Mouse (Mus musculus): ENCODE measurements around the gene C1qc. TPM values are rescaled to one million over a fixed set of nuclear protein-coding genes. Genes with fewer than 3 reads are reported as not detected.

The C1qc gene
- 20.7 and 21.0 TPM in 2 replicates for polyA plus RNA-seq (2015; fragmentation: Nextera tagmentation; extraction: Ambion mirVana)

GRCm38 (mm10) chr4:136892811-136893210 lies at the start of gene C1qc:
C1qc (minus strand) TSS chr4:136893065.
- Histone ChIP-seq H3K27ac (ENCODE audit: low read length) (no peak within 1 kb of the TSS), H3K4me3 (ENCODE audit: low read length) (no peak within 1 kb of the TSS), H3K36me3 (ENCODE audit: control insufficient read depth, insufficient read depth) (no peaks in the 10 kb centered on the region), H3K4me1 (ENCODE audit: control insufficient read depth, insufficient read depth, low read length) (no peaks in the 10 kb centered on the region), H3K9ac (ENCODE audit: low read length) (no peak within 1 kb of the TSS), H3K4me2 (ENCODE audit: low read depth, low read length) (no peak within 1 kb of the TSS), H3K27me3 (ENCODE audit: control insufficient read depth, insufficient read depth, low read length) (peaks cover 46% of the 10 kb centered on the region), H3K9me3 (replicated peaks; ENCODE audit: control insufficient read depth, low read length) (no peaks in the 10 kb centered on the region)
- WGBS: 48% methylated on average over 5 of the region's 5 CpGs
- ATAC-seq (replicated peaks; ENCODE audit: extremely low read depth, insufficient read depth, low FRiP score): no peak

GRCm38 (mm10) chr4:136937935-136938334 lies 45.1 kb upstream of the C1qc start:
- H3K27me3 ChIP-seq (ENCODE audit: control insufficient read depth, insufficient read depth, low read length): peaks cover 56% of the 10 kb centered on the region

GRCm38 (mm10) chr4:136937344-136937743 lies 44.5 kb upstream of the C1qc start:
- H3K9ac ChIP-seq (ENCODE audit: low read length): no peak overlapping the region
- H3K9me3 ChIP-seq (replicated peaks; ENCODE audit: control insufficient read depth, low read length): no peaks in the 10 kb centered on the region
- no peak overlapping the region for H3K4me2 ChIP-seq (ENCODE audit: low read depth, low read length)
- H3K27me3 ChIP-seq (ENCODE audit: control insufficient read depth, insufficient read depth, low read length): peaks cover 58% of the 10 kb centered on the region
- no peak overlapping the region for H3K27ac ChIP-seq (ENCODE audit: low read length)
- no peak overlapping the region for H3K4me3 ChIP-seq (ENCODE audit: low read length)
- ATAC-seq (replicated peaks; ENCODE audit: extremely low read depth, insufficient read depth, low FRiP score): no peak
- no peaks in the 10 kb centered on the region for H3K4me1 ChIP-seq (ENCODE audit: control insufficient read depth, insufficient read depth, low read length)
- no peaks in the 10 kb centered on the region for H3K36me3 ChIP-seq (ENCODE audit: control insufficient read depth, insufficient read depth)
- 69% methylated on average over 4 of the region's 4 CpGs for WGBS

More at GRCm38 (mm10) chr4:136937935-136938334, 45.1 kb upstream of the C1qc start:
- Histone ChIP-seq H3K9me3 (replicated peaks; ENCODE audit: control insufficient read depth, low read length) (no peaks in the 10 kb centered on the region), H3K4me3 (ENCODE audit: low read length) (no peak overlapping the region), H3K36me3 (ENCODE audit: control insufficient read depth, insufficient read depth) (no peaks in the 10 kb centered on the region), H3K27ac (ENCODE audit: low read length) (no peak overlapping the region), H3K4me1 (ENCODE audit: control insufficient read depth, insufficient read depth, low read length) (no peaks in the 10 kb centered on the region), H3K4me2 (ENCODE audit: low read depth, low read length) (no peak overlapping the region), H3K9ac (ENCODE audit: low read length) (no peak overlapping the region)
- 72% methylated on average over 5 of the region's 5 CpGs for WGBS
- ATAC-seq (replicated peaks; ENCODE audit: extremely low read depth, insufficient read depth, low FRiP score): no peak

GRCm38 (mm10) chr4:136934746-136935613 lies 42.1 kb upstream of the C1qc start:
- H3K36me3 ChIP-seq (ENCODE audit: control insufficient read depth, insufficient read depth): no peaks in the 10 kb centered on the region
- ATAC-seq (replicated peaks; ENCODE audit: extremely low read depth, insufficient read depth, low FRiP score): peak; percentile 49; the same call in 1 of the 2 replicates
- no peak overlapping the region for H3K27ac ChIP-seq (ENCODE audit: low read length)
- no peak overlapping the region for H3K4me2 ChIP-seq (ENCODE audit: low read depth, low read length)
- no peaks in the 10 kb centered on the region for H3K4me1 ChIP-seq (ENCODE audit: control insufficient read depth, insufficient read depth, low read length)
- WGBS: 34% methylated on average over 18 of the region's 18 CpGs
- no peaks in the 10 kb centered on the region for H3K9me3 ChIP-seq (replicated peaks; ENCODE audit: control insufficient read depth, low read length)
- H3K9ac ChIP-seq (ENCODE audit: low read length): no peak overlapping the region
- no peak overlapping the region for H3K4me3 ChIP-seq (ENCODE audit: low read length)
- peaks cover 54% of the 10 kb centered on the region for H3K27me3 ChIP-seq (ENCODE audit: control insufficient read depth, insufficient read depth, low read length)

GRCm38 (mm10) chr4:136930474-136930873 lies 37.6 kb upstream of the C1qc start:
- WGBS: 60% methylated on average over 8 of the region's 8 CpGs
- no peak for ATAC-seq (replicated peaks; ENCODE audit: extremely low read depth, insufficient read depth, low FRiP score)
- H3K9me3 ChIP-seq (replicated peaks; ENCODE audit: control insufficient read depth, low read length): no peaks in the 10 kb centered on the region
- no peaks in the 10 kb centered on the region for H3K36me3 ChIP-seq (ENCODE audit: control insufficient read depth, insufficient read depth)
- no peak overlapping the region for H3K9ac ChIP-seq (ENCODE audit: low read length)
- no peak overlapping the region for H3K27ac ChIP-seq (ENCODE audit: low read length)
- no peaks in the 10 kb centered on the region for H3K4me1 ChIP-seq (ENCODE audit: control insufficient read depth, insufficient read depth, low read length)
- H3K27me3 ChIP-seq (ENCODE audit: control insufficient read depth, insufficient read depth, low read length): peaks cover 46% of the 10 kb centered on the region
- no peak overlapping the region for H3K4me3 ChIP-seq (ENCODE audit: low read length)
- H3K4me2 ChIP-seq (ENCODE audit: low read depth, low read length): no peak overlapping the region

DNA sequence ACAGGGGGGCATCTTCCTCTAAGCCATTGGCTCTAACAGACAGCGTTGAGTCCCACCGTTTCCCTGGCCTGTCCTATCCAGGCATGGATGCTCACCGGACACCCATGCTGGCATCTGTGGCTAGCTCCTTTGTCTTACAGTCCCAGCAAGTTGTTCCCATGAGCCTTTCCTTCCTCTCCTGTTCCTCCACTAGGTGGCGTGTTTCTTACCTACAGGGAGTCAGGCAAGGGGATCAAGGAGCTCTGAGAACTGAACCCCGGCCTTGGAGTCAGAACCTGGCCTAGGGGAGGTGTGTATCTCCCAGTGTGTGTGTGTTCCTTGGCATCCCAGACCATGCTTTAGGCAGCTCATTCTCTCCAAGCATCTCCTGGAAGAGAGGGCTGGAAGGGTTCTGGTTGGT lies 36.1 kb upstream of the C1qc start:
- H3K9me3 ChIP-seq (replicated peaks; ENCODE audit: control insufficient read depth, low read length): no peaks in the 10 kb centered on the region
- no peaks in the 10 kb centered on the region for H3K4me1 ChIP-seq (ENCODE audit: control insufficient read depth, insufficient read depth, low read length)
- H3K4me2 ChIP-seq (ENCODE audit: low read depth, low read length): no peak overlapping the region
- peaks cover 52% of the 10 kb centered on the region for H3K27me3 ChIP-seq (ENCODE audit: control insufficient read depth, insufficient read depth, low read length)
- H3K27ac ChIP-seq (ENCODE audit: low read length): no peak overlapping the region
- ATAC-seq (replicated peaks; ENCODE audit: extremely low read depth, insufficient read depth, low FRiP score): no peak
- no peak overlapping the region for H3K9ac ChIP-seq (ENCODE audit: low read length)
- no peak overlapping the region for H3K4me3 ChIP-seq (ENCODE audit: low read length)
- WGBS: 6% methylated on average over 5 of the region's 5 CpGs
- H3K36me3 ChIP-seq (ENCODE audit: control insufficient read depth, insufficient read depth): no peaks in the 10 kb centered on the region

DNA sequence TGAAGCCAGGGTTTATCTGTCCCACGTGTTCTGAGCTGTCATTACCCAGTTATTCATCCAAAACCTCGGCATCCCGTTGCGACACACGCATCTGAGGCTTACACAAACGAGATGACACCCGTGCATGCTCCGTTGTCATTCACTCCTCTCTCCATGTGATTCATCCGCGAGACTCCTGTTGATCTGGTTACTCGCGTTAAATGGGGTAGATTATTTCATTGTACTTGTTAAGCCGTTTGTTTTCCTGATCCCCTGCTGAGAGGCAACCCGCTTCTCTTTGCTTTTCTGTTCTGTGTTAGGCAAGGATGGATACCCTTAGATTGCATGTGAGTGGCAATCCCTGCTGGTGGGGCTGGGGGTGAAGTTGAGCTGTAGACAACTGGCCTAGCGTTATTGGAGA lies 32.9 kb upstream of the C1qc start:
- H3K27ac ChIP-seq (ENCODE audit: low read length): no peak overlapping the region
- H3K9ac ChIP-seq (ENCODE audit: low read length): no peak overlapping the region
- no peaks in the 10 kb centered on the region for H3K9me3 ChIP-seq (replicated peaks; ENCODE audit: control insufficient read depth, low read length)
- H3K4me1 ChIP-seq (ENCODE audit: control insufficient read depth, insufficient read depth, low read length): no peaks in the 10 kb centered on the region
- no peak overlapping the region for H3K4me3 ChIP-seq (ENCODE audit: low read length)
- H3K36me3 ChIP-seq (ENCODE audit: control insufficient read depth, insufficient read depth): no peaks in the 10 kb centered on the region
- peaks cover 41% of the 10 kb centered on the region for H3K27me3 ChIP-seq (ENCODE audit: control insufficient read depth, insufficient read depth, low read length)
- no peak for ATAC-seq (replicated peaks; ENCODE audit: extremely low read depth, insufficient read depth, low FRiP score)
- H3K4me2 ChIP-seq (ENCODE audit: low read depth, low read length): no peak overlapping the region
- 18% methylated on average over 15 of the region's 15 CpGs for WGBS

DNA sequence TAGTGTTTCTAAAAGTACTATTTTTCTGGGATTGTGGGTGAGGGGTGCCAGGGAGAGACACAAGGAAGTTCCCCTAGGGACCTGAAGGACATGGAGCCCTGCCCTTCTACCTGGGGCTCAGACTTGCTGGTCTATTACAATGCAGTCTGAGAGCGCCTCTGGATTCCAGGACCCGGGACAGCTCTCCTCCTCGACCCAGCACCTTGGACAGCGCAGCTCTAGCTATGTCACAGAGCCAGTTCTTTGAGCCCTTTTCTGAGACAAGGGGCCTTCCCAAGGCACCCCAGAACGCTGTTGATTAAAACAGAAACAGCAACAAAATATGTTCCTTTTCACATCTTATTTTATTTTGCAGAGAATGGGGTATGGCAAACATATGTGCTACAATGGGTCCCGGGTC lies 31.7 kb upstream of the C1qc start:
- no peak overlapping the region for H3K4me2 ChIP-seq (ENCODE audit: low read depth, low read length)
- H3K9ac ChIP-seq (ENCODE audit: low read length): no peak overlapping the region
- no peaks in the 10 kb centered on the region for H3K36me3 ChIP-seq (ENCODE audit: control insufficient read depth, insufficient read depth)
- H3K27me3 ChIP-seq (ENCODE audit: control insufficient read depth, insufficient read depth, low read length): peaks cover 34% of the 10 kb centered on the region
- no peak overlapping the region for H3K4me3 ChIP-seq (ENCODE audit: low read length)
- H3K9me3 ChIP-seq (replicated peaks; ENCODE audit: control insufficient read depth, low read length): no peaks in the 10 kb centered on the region
- 4% methylated on average over 6 of the region's 6 CpGs for WGBS
- no peak overlapping the region for H3K27ac ChIP-seq (ENCODE audit: low read length)
- ATAC-seq (replicated peaks; ENCODE audit: extremely low read depth, insufficient read depth, low FRiP score): no peak
- H3K4me1 ChIP-seq (ENCODE audit: control insufficient read depth, insufficient read depth, low read length): no peaks in the 10 kb centered on the region

GRCm38 (mm10) chr4:136919526-136919925 lies 26.7 kb upstream of the C1qc start:
- ATAC-seq (replicated peaks; ENCODE audit: extremely low read depth, insufficient read depth, low FRiP score): no peak
- Histone ChIP-seq H3K4me1 (ENCODE audit: control insufficient read depth, insufficient read depth, low read length) (no peaks in the 10 kb centered on the region), H3K27me3 (ENCODE audit: control insufficient read depth, insufficient read depth, low read length) (peaks cover 4% of the 10 kb centered on the region), H3K4me3 (ENCODE audit: low read length) (no peak overlapping the region), H3K4me2 (ENCODE audit: low read depth, low read length) (no peak overlapping the region), H3K9ac (ENCODE audit: low read length) (no peak overlapping the region), H3K36me3 (ENCODE audit: control insufficient read depth, insufficient read depth) (no peaks in the 10 kb centered on the region), H3K27ac (ENCODE audit: low read length) (no peak overlapping the region), H3K9me3 (replicated peaks; ENCODE audit: control insufficient read depth, low read length) (no peaks in the 10 kb centered on the region)
- 71% methylated on average over 3 of the region's 3 CpGs for WGBS

Data from heart, embryonic 16.5 days (tissue).